In genomic region chr2:157116964-157117363, GRCm38 (mm10) we compare ENCODE assay signal across 12 mouse cellular contexts. TPM values are rescaled to one million over a fixed set of nuclear protein-coding genes. Genes with fewer than 3 reads are reported as not detected.
A peak's percentile ranks its signal among the peaks of the same experiment; 100 is the strongest.
DNase-seq lines count a peak whose midpoint lies in the region; ATAC-seq and TF ChIP-seq lines count a peak whose summit lies in the region.
"Had no signal": no experiment of that assay in that cellular context is flagged by ENCODE, and none has a peak within 500 bp of the region (broad histone marks: within the 10 kb centered on the region; RNA-seq: fewer than 3 reads in every experiment).

No protein-coding gene starts in this region.

- DNase-seq in liver, adult 2 months (ENCODE audit: extremely low read depth, low read depth, low spot score) = no peak
- no peak for DNase-seq in liver, embryonic 11.5 days (ENCODE audit: low spot score)
- peak; percentile 58 for DNase-seq in ES-CJ7 (ENCODE audit: low read depth, low spot score)
- peak; percentile 65 for DNase-seq in brain, embryonic 14.5 days (ENCODE audit: low read depth)
- no peak for DNase-seq in heart, postnatal 25 days (ENCODE audit: low spot score)
- DNase-seq in thymus, postnatal 4 days = no peak
- DNase-seq: kidney, postnatal 4 days; right cerebral cortex, postnatal 14 days had no signal

- H3K9ac ChIP-seq in liver, adult 2 months (ENCODE audit: low read depth, low read length) = no peak overlapping the region
- H3K9ac ChIP-seq in liver, embryonic 11.5 days (ENCODE audit: low read depth, low read length) = no peak overlapping the region
- no peak overlapping the region for H3K9ac ChIP-seq in heart, embryonic 11.5 days (ENCODE audit: low read depth, low read length)

- no peak for ATAC-seq in liver, embryonic 11.5 days (replicated peaks; ENCODE audit: low FRiP score)
- peak; percentile 56 for ATAC-seq in megakaryocyte, adult 5-6 weeks (ENCODE audit: poor library complexity, severe bottlenecking)
- ATAC-seq in heart, embryonic 11.5 days (replicated peaks; ENCODE audit: insufficient number of reproducible peaks, low FRiP score, low TSS enrichment) = no peak

- H3K27ac ChIP-seq in liver, adult 2 months (replicated peaks; ENCODE audit: insufficient read depth, low read depth, low read length) = no peak overlapping the region
- no peak overlapping the region for H3K27ac ChIP-seq in liver, embryonic 11.5 days (ENCODE audit: low read depth, low read length)
- no peak overlapping the region for H3K27ac ChIP-seq in heart, embryonic 11.5 days (ENCODE audit: low read depth, low read length)

- H3K27me3 ChIP-seq in liver, adult 2 months (ENCODE audit: control insufficient read depth, insufficient read depth, low read length) = no peaks in the 10 kb centered on the region
- no peaks in the 10 kb centered on the region for H3K27me3 ChIP-seq in liver, embryonic 11.5 days (replicated peaks; ENCODE audit: control insufficient read depth, insufficient read depth, low read length)
- no peaks in the 10 kb centered on the region for H3K27me3 ChIP-seq in heart, embryonic 11.5 days (ENCODE audit: control insufficient read depth, insufficient read depth, low read length)
- H3K27me3 ChIP-seq: megakaryocyte, embryonic 14.5 days had no signal

- intact Hi-C loops in heart, postnatal 25 days (cut with DNase I) = no loop called here

- no peaks in the 10 kb centered on the region for H3K4me1 ChIP-seq in liver, adult 2 months (ENCODE audit: control insufficient read depth, insufficient read depth, low read length)
- no peaks in the 10 kb centered on the region for H3K4me1 ChIP-seq in liver, embryonic 11.5 days (replicated peaks; ENCODE audit: control insufficient read depth, insufficient read depth, low read length)
- no peaks in the 10 kb centered on the region for H3K4me1 ChIP-seq in heart, embryonic 11.5 days (ENCODE audit: control insufficient read depth, insufficient read depth, low read length)

- TF ChIP-seq CTCF in liver, adult 2 months (IDR thresholded peaks at IDR 0.05; ENCODE audit: low read depth, low read length) = peak; percentile 47
- peak; percentile 59; the same call in 1 of the 2 replicates for TF ChIP-seq CTCF in brain, embryonic 14.5 days (IDR thresholded peaks at IDR 0.05; ENCODE audit: borderline replicate concordance, extremely low read depth, insufficient read depth, insufficient read length)

- peaks cover 41% of the 10 kb centered on the region for H3K36me3 ChIP-seq in liver, adult 2 months (ENCODE audit: control insufficient read depth, insufficient read depth, low read length)
- peaks cover 15% of the 10 kb centered on the region; the same call in 1 of the 2 replicates for H3K36me3 ChIP-seq in liver, embryonic 11.5 days (ENCODE audit: control insufficient read depth, insufficient read depth, low read length)
- peaks cover 4% of the 10 kb centered on the region for H3K36me3 ChIP-seq in heart, embryonic 11.5 days (ENCODE audit: control insufficient read depth, insufficient read depth, low read length)

- no peaks in the 10 kb centered on the region for H3K9me3 ChIP-seq in liver, embryonic 11.5 days (ENCODE audit: control insufficient read depth, low read length)
- H3K9me3 ChIP-seq in heart, embryonic 11.5 days (replicated peaks; ENCODE audit: control insufficient read depth, low read length) = no peaks in the 10 kb centered on the region
- H3K9me3 ChIP-seq: megakaryocyte, embryonic 14.5 days had no signal

- 26% methylated on average over 3 of the region's 3 CpGs for WGBS in liver, adult 2 months
- 21% methylated on average over 3 of the region's 3 CpGs for WGBS in liver, embryonic 11.5 days
- WGBS in heart, embryonic 11.5 days (ENCODE audit: insufficient replicate concordance) = 14% methylated on average over 3 of the region's 3 CpGs

- no peaks in the 10 kb centered on the region for H3K79me2 ChIP-seq in liver, adult 2 months (ENCODE audit: control insufficient read depth, insufficient read depth, low read length)

- TF ChIP-seq POLR2A in liver, adult 2 months (IDR thresholded peaks at IDR 0.05; ENCODE audit: extremely low read depth, insufficient read depth, low read length) = no peak
- TF ChIP-seq POLR2A in brain, embryonic 14.5 days (IDR thresholded peaks at IDR 0.05; ENCODE audit: borderline replicate concordance, extremely low read depth, insufficient read depth, insufficient read length, poor library complexity, severe bottlenecking) = no peak

- no peak overlapping the region for H3K4me2 ChIP-seq in liver, embryonic 11.5 days
- no peak overlapping the region for H3K4me2 ChIP-seq in heart, embryonic 11.5 days

- no peak overlapping the region for H3K4me3 ChIP-seq in liver, adult 2 months (ENCODE audit: insufficient read depth, low read depth, low read length)
- H3K4me3 ChIP-seq in liver, embryonic 11.5 days (ENCODE audit: low read depth, low read length) = no peak overlapping the region
- H3K4me3 ChIP-seq in heart, embryonic 11.5 days (ENCODE audit: low read depth, low read length) = no peak overlapping the region
- H3K4me3 ChIP-seq: megakaryocyte, embryonic 14.5 days had no signal

RNA-seq across cellular contexts. Expression of gene Samhd1, which starts 18.1 kb away (rescaled TPM):
- total RNA-seq in liver, adult 2 months (2014; rRNA removed) = 22.8 and 26.9 TPM in 2 replicates
- 7.5 and 12.0 TPM in 2 replicates for polyA plus RNA-seq in liver, adult 2 months (2012; rRNA removed)
- 33.1 and 33.2 TPM in 2 replicates for polyA plus RNA-seq in liver, embryonic 11.5 days (2014; fragmentation: Nextera tagmentation; extraction: Ambion mirVana)
- polyA plus RNA-seq in brain, embryonic 14.5 days (2012; rRNA removed) = 15.0 and 19.2 TPM in 2 replicates
- 730 and 815 TPM in 2 replicates for total RNA-seq in megakaryocyte, adult 5-6 weeks (2015)
- total RNA-seq in megakaryocyte, adult 5-6 weeks (2017) = 599 and 677 TPM in 2 replicates
- total RNA-seq in heart, postnatal 25 days (2021) = 10 to 100 TPM; 21.6 to 22.4 TPM
- polyA plus RNA-seq in heart, embryonic 11.5 days (2014; fragmentation: Nextera tagmentation; extraction: Ambion mirVana) = 20.7 and 26.4 TPM in 2 replicates

RNA-seq across cellular contexts. Expression of gene Tldc2, which starts 30.1 kb away (rescaled TPM):
- total RNA-seq in liver, adult 2 months (2014; rRNA removed) = not detected in 2 replicates
- polyA plus RNA-seq in liver, adult 2 months (2012; rRNA removed) = not detected in 2 replicates
- not detected in 2 replicates for polyA plus RNA-seq in liver, embryonic 11.5 days (2014; fragmentation: Nextera tagmentation; extraction: Ambion mirVana)
- not detected in 2 replicates for polyA plus RNA-seq in brain, embryonic 14.5 days (2012; rRNA removed)
- total RNA-seq in megakaryocyte, adult 5-6 weeks (2015) = not detected in 2 replicates
- total RNA-seq in megakaryocyte, adult 5-6 weeks (2017) = not detected in 2 replicates
- total RNA-seq in heart, postnatal 25 days (2021) = not detected
- polyA plus RNA-seq in heart, embryonic 11.5 days (2014; fragmentation: Nextera tagmentation; extraction: Ambion mirVana) = 0.26 TPM in 1 of 2 replicates, not detected in the other
- total RNA-seq: gastrocnemius, adult 18-20 months had no signal

RNA-seq across cellular contexts. Expression of gene Soga1, which starts 37.9 kb away (rescaled TPM):
- 1.0 and 2.6 TPM in 2 replicates for total RNA-seq in liver, adult 2 months (2014; rRNA removed)
- 1.1 and 1.5 TPM in 2 replicates for polyA plus RNA-seq in liver, adult 2 months (2012; rRNA removed)
- polyA plus RNA-seq in liver, embryonic 11.5 days (2014; fragmentation: Nextera tagmentation; extraction: Ambion mirVana) = 4.0 and 5.3 TPM in 2 replicates
- 21.3 and 40.2 TPM in 2 replicates for polyA plus RNA-seq in brain, embryonic 14.5 days (2012; rRNA removed)
- 1.1 and 1.3 TPM in 2 replicates for total RNA-seq in megakaryocyte, adult 5-6 weeks (2015)
- total RNA-seq in megakaryocyte, adult 5-6 weeks (2017) = 1.6 and 1.7 TPM in 2 replicates
- total RNA-seq in heart, postnatal 25 days (2021) = 10 to 100 TPM; 11.9 to 14.1 TPM
- 3.4 and 3.6 TPM in 2 replicates for polyA plus RNA-seq in heart, embryonic 11.5 days (2014; fragmentation: Nextera tagmentation; extraction: Ambion mirVana)

Comparison
In these comparisons a context has a peak if more than half of its experiments do, and no peak if none do; other contexts are left out.
1. DNase-seq: peak in ES-CJ7 (single experiment) and brain, embryonic 14.5 days (single experiment); none in liver, adult 2 months (single experiment), liver, embryonic 11.5 days (single experiment), heart, postnatal 25 days (single experiment) and thymus, postnatal 4 days (single experiment).